Mouse (Mus musculus): ENCODE results near the gene Bcl2l1.
A peak's percentile ranks its signal among the peaks of the same experiment; 100 is the strongest.

Bcl2l1 gene

DNA sequence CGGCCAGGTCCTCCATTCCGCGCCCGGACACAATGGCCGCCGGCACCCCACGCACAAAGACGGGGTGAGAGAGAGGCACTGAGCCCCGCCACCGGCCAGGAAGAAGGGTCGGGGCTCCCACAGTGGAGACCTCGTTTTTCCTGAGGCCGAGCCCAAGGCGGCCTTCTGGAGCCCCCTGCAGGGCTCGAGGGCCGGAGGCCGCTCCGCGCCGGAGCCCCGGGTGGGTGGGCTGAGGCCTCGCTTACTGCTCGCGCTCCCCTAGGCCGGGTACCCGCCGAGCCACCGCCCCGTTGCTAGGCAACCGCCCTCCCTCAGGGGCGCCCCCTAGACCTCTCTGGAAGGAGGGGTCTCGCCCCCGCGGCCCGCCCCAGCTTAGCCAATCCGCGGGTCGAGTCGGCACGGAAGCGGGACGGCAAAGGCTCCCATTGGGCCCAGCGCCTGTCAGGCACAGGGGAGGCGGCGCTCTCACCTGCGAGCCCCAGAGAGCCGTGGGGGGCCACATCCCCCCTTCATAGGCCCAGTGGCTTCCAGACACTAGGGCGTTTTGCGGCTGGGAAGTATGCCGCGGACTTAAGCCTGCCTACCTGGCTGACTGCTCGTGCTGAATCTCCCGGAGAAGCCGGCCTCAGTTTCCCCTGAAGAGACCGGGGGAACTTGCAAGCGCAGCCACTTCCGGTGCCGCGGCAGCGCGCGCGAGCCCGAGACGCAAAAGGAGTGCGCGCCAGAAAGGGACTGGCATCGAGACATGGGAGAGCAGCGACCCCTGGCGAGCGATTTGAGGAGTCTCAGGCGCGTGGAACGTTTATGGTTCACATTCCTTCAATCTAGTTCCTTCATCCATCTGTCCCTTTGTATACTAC is at the start of gene Bcl2l1:
Gene Bcl2l1 (minus strand): TSS at position 710 of the 860 bp plus-strand sequence.
- DNase-seq, result peak; percentile 98 to 99

DNA sequence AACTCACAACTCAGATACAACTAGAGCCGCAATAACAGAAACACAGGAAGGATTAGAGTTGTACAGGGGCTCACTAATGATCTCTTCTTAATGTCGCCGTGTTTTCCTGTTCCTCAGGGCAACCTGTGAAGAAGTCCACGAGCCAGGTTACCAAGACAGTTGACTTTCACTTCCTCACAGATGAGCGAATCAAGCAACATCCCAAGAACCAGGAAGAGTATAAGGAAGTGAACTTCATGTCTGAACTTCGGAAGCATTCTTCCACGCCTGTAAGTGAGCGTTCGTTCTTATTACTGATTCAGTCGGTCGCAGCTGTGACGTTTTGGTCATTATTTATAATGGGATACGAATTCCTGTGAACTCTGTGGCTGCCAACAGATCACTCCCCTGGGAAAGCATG is 49.4 kb upstream of the Bcl2l1 start:
- no peak for DNase-seq

DNA sequence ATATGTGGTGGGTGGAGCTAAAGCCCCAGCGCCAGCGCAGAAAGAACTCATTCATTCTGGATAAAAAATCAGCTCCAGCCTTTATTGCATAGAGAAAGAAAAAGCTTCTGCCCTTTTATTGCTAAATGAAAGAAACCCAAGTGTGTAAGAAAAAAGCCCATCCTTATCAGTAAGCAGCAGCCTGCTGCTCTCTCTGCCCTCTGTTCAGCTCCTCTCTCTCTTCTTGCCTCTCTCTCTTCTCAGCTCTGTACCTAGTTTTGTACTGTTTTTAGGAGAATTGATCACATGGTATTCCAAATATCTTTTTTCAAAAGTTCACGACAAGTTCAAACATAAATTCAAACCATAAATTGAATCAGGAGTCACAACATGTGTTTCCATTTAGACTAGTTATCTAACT is 46.7 kb upstream of the Bcl2l1 start:
- no peak for DNase-seq

DNA sequence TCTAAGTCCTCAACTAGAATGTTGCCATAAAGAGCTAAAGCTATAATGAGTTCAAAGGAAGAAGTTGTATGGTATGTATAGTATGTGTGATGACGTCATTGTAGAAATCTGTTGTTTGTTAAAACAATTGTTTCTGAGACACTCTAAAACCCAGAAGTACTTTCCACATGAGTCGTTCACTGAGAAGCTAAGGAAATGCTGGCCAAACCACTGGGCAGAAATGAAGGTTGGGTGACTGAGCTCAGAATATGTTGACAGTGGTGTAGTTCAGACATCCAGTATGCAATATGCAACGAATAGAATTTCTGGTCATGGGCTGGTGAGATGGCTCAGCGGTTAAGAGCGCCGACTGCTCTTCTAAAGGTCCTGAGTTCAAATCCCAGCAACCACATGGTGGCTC is 31.8 kb upstream of the Bcl2l1 start:
- DNase-seq, result no peak

DNA sequence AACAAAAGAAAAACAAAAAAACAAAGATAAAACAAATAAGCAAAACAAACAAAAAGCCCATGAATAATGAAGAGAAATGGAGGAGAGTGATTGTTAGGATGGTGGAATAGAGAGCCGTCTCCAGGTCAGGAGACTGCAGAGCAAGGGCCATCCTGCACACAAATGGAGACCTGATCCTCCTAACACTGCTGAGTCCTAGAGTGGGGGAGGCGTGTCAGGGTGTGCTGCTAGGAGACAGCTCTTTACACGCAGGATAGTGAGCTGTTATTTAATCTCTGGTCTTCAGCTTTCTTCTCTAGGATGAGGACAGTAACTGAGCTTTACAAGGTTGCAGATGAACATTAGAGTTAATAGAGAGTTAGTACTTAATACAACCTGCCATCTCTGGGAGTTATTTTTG is 31.1 kb upstream of the Bcl2l1 start:
- no peak for DNase-seq

DNA sequence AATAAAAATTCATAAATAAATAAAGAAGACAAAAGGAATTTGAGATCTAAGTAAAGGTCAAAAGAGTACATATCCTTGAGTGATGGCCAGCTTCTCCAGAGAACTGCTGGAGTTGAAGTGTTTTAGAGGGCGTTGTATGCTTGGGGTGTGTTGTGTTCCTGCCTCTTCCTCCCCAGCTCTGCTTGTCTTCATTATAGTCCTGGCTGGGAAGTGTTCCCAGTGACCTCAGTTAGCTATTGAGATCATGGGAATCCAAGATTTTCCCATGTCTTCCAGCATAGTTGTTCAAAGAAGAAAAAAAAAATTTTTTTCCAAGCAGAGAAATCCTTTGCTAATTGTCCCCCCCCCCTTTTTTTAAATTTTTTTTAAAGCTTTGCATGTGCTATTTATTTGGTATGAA is 30.4 kb upstream of the Bcl2l1 start:
- no peak for DNase-seq

DNA sequence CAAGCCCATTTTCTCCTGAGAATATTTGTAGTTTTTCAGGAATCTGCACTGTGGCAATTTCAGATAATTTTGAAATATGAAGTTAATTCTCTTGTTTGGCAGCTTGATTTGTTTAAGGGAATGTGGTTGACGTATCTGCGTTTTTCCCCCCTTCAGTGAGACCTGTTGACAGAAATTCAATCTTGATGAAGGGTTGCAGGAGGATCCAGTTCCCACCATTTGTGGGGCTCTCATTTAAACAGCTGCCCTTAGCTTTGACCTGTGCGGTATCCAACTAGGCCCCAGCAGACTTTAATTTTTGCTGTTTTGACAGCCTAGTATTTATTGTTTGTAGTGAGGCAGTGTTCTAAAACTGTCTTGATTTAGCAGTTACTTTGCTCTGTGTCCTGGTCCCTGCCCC is 28.0 kb upstream of the Bcl2l1 start:
- no peak for DNase-seq

DNA sequence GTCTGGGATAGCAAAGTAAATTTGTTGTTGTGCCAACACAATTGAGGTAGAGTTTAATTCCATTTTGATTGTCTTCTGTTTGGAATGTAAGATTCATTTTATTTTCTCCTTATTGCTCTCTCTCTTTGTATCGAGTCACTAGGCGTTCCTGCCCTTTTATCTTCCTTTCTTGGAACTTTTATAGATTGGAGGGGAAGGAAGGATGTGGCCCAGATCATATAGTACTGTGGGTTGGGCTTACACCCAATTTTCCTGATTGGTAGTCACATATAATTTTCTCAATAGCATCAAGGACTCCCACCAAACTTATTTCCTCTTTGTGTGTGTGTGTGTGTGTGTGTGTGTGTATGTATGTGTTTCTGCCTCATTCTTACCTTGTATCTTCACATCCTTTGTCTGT is 16.9 kb upstream of the Bcl2l1 start:
- DNase-seq, result no peak

DNA sequence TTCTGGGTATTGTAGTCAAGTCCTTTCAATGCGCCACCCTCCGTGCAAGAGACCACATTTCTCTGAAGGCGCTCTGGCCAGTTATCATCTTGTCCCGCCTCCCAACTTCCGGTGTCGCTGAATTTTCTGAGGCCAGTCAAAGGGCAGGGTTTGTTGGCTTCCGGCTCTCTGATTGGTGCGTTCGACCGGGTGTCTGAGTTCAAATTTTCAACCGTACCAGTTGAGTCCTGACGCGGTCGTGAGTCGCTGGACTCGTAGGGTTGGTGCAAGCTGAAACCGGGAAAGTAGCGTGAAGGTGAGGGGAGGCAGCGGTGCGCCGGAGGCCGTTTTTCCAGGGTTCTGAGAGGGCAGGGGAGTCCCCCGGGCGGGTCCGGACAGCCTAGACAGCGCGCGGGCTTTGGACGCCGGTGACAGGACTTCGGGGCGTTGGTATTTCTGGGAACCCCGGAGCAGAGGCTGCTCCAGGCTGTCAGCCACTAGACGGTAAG is 16.3 kb upstream of the Bcl2l1 start, which contains the start of gene Tpx2:
Gene Tpx2 (plus strand): TSS at position 150 of the 488 bp plus-strand sequence.
- DNase-seq, result peak; percentile 99

DNA sequence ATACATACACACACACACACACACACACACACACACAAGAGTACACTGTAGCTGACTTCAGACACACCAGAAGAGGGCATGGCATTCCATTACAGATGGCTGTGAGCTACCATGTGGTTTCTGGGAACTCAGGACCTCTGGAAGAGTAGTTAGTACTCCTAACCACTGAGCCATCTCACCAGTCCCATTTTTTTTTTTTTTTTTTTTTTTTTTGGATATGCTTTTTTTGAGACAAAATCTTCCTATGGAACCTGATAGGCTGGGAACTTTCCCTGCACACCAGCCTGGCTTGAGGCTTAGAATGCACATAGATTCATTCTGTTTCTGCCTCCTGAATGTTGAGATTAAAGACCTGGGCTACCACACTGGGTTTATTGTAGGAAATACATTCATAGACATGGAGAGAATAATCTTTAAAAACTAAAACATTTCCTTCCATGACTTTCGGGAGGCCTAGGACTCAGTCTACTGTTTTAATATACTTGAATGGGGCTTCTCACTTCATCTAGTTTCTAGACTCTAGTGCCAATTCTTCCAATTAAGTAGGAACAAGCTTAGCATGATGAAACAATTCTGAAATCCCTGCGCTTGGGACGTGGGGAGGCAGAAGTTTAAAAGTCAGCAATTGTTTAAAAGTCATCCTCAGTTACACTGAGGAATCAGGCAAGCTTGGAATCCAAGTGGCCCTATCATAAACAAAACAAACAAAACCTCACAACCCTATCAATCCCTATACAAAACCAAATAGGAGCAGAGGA is 15.7 kb upstream of the Bcl2l1 start:
- DNase-seq, result no peak

DNA sequence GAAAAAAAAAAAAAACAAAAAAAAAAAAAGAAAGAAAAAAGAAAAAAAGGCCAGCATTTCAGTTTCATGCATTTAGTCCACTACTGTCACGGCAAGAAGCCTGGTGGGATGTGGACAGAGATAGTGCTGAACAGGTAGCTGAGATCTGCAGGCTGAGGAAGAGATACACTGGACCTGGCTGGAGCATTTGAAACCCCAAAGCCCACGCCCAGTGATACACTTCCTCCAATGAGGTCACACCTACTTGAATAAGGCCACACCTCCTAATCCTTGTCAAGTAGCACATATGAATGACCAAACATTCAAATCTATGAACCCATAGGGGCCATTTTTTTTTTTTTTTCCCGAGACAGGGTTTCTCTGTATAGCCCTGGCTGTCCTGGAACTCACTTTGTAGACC is 11.2 kb upstream of the Bcl2l1 start:
- no peak for DNase-seq

DNA sequence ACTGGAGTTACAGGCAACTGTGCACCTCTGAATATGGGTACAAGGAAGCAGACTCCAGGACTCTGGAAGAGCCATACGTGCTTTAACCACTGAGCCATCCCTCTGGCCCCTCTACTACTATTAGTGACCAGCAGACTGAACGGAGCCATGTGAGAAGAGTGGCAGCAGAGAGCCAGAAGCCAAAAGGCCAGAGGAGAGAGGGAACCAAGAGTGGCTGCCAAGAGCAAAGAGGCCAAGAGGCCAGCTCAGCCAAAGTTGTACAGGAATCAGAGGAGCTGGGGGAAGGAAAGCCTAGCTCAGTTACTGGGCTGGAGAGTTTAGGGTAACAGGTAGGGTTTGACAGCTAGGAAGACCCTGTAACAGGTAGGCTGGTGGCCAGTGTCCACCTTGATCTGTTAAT is 7.7 kb upstream of the Bcl2l1 start:
- no peak for DNase-seq

DNA sequence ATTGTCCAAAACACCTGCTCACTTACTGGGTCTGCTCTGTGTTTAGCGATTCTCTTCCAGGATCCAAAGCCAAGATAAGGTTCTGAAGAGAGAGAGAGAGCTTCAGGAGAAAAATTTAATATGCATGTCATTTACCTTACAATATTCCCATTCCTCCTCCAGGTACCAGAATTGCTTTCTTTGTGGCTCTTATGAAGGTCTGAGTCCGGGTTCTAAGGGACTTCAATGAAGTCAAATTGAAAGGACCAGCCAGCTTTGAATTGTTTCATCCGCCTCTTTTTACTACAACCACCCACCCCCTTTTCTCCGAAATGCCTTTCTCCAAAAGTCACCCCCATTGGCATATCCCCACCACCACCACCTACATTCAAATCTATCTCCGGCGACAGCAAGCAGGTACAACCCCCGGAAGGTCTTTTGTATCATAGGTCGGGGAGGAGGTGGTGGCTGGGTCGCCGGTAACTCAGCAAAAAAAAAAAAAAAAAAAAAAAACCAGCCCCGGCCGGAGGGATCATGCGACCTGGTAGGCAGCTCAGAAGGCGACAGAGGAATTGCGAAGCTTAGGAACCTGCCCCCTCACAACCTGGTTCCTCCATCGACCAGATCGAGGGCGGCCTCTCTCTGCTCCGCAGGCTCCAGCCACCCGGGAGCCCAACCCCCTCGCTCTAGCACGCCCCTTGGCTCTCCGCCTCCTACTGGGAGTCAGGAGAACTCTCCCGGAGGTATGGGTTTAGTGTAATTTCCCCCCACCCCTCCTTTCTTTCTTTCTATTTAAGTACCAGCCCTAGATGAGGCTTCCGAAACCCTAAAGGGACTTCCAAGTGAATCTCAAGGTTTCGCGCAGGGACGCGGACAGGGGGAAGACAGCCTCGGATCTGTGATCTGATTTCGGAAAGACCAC is 1.3 kb downstream of the Bcl2l1 start:
- peak; percentile 89 to 92 for DNase-seq

DNA sequence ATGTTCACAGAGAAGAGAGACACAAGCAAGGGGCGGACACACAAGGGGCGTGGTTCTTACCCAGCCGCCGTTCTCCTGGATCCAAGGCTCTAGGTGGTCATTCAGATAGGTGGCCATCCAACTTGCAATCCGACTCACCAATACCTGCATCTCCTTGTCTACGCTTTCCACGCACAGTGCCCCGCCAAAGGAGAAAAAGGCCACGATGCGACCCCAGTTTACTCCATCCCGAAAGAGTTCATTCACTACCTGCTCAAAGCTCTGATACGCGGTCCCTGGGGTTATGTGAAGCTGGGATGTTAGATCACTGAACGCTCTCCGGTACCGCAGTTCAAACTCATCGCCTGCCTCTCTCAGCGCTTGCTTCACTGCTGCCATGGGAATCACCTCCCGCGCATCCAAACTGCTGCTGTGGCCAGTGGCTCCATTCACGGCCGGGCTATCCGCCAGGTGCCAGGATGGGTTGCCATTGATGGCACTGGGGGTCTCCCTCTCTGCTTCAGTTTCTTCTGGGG is 2.1 kb downstream of the Bcl2l1 start:
- peak; percentile 83 to 87 for DNase-seq

DNA sequence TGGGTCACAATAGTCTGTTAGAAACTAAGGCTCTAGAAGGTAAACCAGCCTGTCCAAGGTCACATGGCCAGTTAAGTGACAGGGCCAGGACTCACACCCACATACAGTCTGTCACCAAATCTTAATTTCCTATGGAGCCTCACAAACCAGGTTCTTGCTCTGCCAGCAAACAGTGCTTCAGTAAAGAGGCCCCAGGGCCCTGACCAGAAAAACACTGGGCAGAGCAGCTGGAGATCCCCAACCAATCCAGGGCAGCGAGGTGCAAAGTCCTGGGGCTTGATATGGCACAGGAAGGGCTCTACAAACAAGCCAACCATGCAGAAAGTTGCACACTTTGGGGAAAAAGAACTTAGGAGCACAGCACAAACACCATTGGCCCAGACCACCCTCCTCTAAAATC is 3.0 kb downstream of the Bcl2l1 start:
- DNase-seq, result no peak

DNA sequence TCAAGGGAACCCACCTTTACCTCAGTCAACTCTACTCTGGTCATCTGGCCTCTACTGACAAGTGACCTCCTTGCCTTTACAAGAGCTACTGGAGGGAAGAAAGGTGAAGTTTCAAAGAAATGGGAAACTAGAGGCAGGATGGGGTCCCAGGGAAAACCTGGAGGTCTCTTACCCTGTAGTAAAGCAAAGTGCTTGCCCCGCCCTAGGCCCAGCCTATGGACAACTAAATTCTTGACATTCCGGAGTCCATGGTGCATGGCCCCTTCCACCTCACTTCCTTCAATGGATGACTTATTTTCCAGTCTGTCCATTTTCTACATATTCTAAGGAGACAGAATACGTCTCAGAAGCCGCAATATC is 3.5 kb downstream of the Bcl2l1 start:
- DNase-seq, result no peak

DNA sequence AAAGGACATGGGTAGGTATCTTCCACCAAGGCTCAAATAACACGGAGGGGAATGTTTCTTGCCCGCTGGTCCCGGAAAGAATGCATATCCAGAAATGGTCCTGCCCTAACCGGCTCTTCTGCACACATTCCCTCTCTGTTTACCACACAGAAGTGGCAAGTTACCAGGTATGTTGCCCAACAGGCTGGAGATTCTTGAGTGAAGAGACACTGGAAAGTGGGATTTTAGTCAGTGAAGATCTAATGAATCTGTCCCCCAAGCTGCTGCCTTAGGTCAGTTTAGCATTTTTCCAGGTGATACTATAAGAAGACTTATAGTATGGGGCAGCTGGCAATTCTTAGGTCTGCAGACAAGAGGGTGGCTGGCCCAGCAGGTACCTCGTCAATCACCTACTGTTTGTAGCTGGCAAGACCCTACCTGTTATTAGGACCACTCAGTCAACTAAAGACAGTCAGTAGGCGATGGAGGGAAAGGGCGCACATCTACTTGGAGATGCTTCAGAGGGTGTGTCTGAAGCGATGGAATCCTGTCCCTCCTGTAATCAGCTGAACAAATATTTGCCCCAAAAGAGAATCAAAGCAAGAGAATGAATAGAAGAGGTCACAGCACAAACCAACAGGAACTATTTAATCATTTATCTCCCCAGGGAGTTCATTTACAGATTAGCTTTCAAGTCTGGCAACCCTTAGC is 4.1 kb downstream of the Bcl2l1 start:
- no peak for DNase-seq

DNA sequence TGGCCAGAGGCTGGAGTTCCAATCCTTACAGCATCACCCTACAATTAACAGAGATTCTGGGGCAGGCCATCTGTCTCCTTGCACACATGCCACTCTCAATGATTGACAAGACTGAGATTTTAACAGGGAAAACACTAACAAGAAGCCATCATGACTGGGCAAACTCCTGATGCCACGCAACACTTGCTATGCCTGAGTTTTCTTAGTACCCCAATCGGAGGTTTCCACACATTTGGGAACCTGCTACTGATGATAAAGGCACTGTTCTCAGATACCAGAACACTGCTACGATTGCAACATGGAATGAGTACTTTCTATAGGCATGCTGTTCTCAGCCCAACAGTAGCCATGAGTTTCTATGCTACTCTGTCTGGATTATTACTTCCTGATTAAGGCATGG is 5.0 kb downstream of the Bcl2l1 start:
- DNase-seq, result no peak

DNA sequence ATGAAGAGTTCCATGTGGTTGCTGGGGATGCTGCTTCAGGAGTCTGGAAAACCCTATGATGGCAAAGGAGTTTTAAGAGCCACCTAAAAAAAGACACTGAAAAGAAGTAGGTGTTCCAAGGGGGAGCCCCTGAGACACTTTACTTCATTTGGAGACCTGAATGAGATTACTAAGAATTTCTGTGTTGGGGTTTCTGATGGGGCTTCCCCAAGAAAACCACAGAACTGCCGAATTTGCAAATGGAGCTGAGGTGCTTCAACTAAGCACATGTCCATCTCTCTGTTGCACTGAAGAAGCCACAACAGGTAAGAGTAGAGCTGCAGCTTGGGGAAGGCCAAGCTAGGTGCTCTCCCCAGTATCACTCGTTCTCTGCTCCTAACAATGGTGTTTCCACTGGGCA is 5.8 kb downstream of the Bcl2l1 start:
- DNase-seq, result no peak

DNA sequence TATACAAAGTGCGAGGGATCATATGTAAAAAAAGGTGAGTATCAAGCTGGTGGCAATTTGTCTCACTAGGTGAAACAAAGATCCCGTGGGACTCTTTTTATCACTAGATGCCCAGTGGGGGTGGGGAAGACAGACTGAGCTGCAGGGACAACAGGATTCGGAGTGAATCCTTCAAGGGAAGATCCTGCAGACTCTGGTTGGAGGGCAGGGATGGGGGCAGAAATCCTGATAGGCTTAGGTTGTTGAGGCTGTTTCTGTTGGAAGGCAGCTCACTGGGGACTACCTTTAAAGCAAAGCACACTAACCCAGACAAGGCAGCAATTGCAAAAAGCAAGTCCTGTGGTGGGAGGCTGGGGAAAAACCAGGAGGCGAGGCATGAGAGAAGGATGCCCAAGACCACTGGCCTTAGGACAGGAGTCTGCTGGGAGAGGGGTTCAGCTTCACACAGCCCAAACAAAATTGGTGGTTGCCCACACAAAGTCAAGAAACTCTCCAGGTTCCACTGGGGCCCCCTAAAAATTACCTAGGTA is 6.3 kb downstream of the Bcl2l1 start:
- DNase-seq, result no peak

DNA sequence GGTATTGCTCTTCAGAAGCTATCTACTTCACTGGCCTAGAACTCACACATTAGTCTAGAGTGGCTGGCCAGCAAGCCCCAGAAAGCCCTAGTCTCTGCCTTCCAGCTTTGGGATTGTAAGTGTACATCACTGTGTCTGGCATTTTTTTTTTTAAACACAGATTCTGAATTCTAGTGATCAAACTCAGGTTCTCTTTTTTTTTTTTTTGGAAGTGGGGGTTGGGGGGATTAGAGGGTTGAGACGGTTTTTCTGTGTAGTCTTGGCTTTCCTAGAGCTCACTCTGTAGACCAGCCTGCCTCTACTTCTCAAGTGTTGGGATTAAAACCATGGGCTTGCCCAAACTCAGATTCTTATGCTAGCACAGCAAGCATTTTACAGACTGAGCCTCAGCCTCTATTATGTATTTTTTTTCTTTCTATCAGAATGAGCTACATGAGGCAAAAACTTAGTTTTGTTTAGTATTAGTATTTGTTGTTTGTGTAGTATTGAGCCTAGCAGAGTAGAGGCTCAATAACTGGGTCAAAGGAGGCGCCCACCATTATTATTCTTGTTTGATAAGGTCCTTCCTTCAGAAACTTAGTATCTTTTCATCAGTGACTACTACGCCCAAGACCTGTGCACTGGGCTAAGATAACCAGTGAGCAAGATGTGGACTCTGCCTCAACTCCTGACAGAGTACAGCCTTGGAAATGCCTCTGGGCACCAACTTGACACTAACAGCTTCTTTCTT is 6.9 kb downstream of the Bcl2l1 start:
- no peak for DNase-seq

Measured in cerebellum, postnatal 10 days (tissue).